Comparison of ENCODE assay signal across 12 mouse cellular contexts in the genomic region with DNA sequence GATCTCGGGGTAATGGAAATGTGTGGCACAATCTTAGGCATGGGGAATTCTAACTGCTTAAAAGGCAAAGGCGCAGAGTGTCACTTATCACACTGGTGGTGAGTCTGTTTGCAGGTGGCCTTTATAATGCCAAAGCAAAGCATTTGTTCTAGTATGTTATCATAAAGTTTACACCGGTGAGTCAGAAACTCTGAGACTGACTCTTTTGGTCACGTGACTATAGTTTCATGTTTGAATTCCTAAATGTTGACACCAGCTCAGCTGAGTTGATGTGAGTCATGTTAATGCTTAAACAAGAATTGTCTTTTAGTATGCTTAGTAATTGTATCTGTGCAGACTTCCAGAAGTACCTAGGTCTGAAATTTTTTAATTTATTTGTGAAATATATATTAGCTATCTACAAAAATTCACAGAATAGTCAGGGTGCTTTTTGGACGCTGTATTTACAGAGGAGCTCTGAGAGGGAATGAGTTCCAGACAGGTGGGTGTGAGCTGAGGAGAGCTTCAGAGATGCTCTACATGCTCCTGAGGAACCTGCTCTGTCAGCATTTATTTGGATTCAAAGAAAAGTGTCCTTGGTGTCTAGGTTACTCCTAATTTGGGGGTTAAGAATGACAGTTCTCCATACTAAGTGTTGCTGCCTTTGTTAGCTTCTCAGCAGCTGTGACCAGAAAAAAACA. TPM values are rescaled to one million over a fixed set of nuclear protein-coding genes. Genes with fewer than 3 reads are reported as not detected.
DNase-seq lines count a peak whose midpoint lies in the region; TF ChIP-seq lines count a peak whose summit lies in the region.
"Had no signal": no experiment of that assay in that cellular context is flagged by ENCODE, and none has a peak within 500 bp of the region (broad histone marks: within the 10 kb centered on the region; RNA-seq: fewer than 3 reads in every experiment).

No protein-coding gene starts in this region.

- H3K4me1 ChIP-seq in kidney, adult 2 months (ENCODE audit: control insufficient read depth, insufficient read depth, low read length): peaks cover 2% of the 10 kb centered on the region; the same call in 1 of the 2 replicates
- H3K4me1 ChIP-seq in CH12.LX (ENCODE audit: control insufficient read depth in 1 of 2, insufficient read depth in 2 of 2): peaks cover 0 to 12% of the 10 kb centered on the region in 2 experiments; a peak in 2 of 4 replicates
- H3K4me1 ChIP-seq in embryonic fibroblast, embryonic 13.5 days (ENCODE audit: control insufficient read depth, insufficient read depth, low read length): peaks cover 12% of the 10 kb centered on the region
- H3K4me1 ChIP-seq: hindbrain, embryonic 12.5 days had no signal

- H3K9ac ChIP-seq in CH12.LX (ENCODE audit: insufficient read depth, low read depth): no peak overlapping the region
- H3K9ac ChIP-seq: hindbrain, embryonic 12.5 days had no signal

- H3K4me3 ChIP-seq in kidney, adult 2 months (ENCODE audit: insufficient read depth, low read depth, low read length): no peak overlapping the region
- no peak overlapping the region for H3K4me3 ChIP-seq in CH12.LX (replicated peaks in 1 of 3; ENCODE audit: low read depth in 2 of 3, low read length in 2 of 3, poor library complexity in 1 of 3)
- H3K4me3 ChIP-seq in embryonic fibroblast, embryonic 13.5 days (ENCODE audit: insufficient read depth, low read length): no peak overlapping the region
- H3K4me3 ChIP-seq: hindbrain, embryonic 12.5 days had no signal

- no peaks in the 10 kb centered on the region for H3K79me2 ChIP-seq in CH12.LX (replicated peaks; ENCODE audit: control insufficient read depth, extremely low read depth, insufficient read depth, poor library complexity, severe bottlenecking)

- no peak for TF ChIP-seq CTCF in kidney, adult 2 months (conservative IDR thresholded peaks at IDR 0.05; ENCODE audit: insufficient read depth, insufficient read length, low read depth, low read length)
- no peak for TF ChIP-seq CTCF in CH12.LX (conservative IDR thresholded peaks at IDR 0.05 in 1 of 2, IDR thresholded peaks at IDR 0.05 in 1 of 2; ENCODE audit: low read depth in 2 of 2, low read length in 2 of 2)
- TF ChIP-seq CTCF in embryonic fibroblast, embryonic 13.5 days (IDR thresholded peaks at IDR 0.05; ENCODE audit: borderline replicate concordance, insufficient read depth, low read length): no peak

- dilution Hi-C loops in CH12.LX (cut with MboI; ENCODE audit: extremely low pct_ligation_motif_present, extremely low pct_unique_long_range_greater_than_20kb, low sequenced_read_pairs): no loop called here

- no peak for TF ChIP-seq RAD21 in CH12.LX (IDR thresholded peaks at IDR 0.05; ENCODE audit: low read depth, low read length)

- no peak for DNase-seq in kidney, adult 2 months
- no peak for DNase-seq in kidney, postnatal 25 days
- no peak for DNase-seq in CH12.LX (ENCODE audit: extremely low read depth)
- DNase-seq in naive thymus-derived CD4-positive, alpha-beta T cell, adult 2 months (ENCODE audit: low read depth): peak; percentile 52
- no peak for DNase-seq in thymus, adult 18-20 months
- no peak for DNase-seq in cerebellum, postnatal 36 days
- DNase-seq in thymus, postnatal 25 days: no peak
- DNase-seq: adrenal gland, postnatal 36 days; cerebellum, postnatal 25 days; kidney, postnatal 36 days had no signal

- in situ Hi-C loops in CH12.LX (cut with MboI; ENCODE audit: low pct_ligation_motif_present, low pct_unique_long_range_greater_than_20kb, low sequenced_read_pairs): no loop called here

- H3K36me3 ChIP-seq in kidney, adult 2 months (ENCODE audit: control insufficient read depth, insufficient read depth, low read length): no peaks in the 10 kb centered on the region
- peaks cover 0 to 30% of the 10 kb centered on the region in 2 experiments for H3K36me3 ChIP-seq in CH12.LX (replicated peaks in 1 of 2; ENCODE audit: control insufficient read depth in 1 of 2, insufficient read depth in 1 of 2, low read length in 1 of 2)
- H3K36me3 ChIP-seq: hindbrain, embryonic 12.5 days had no signal

- TF ChIP-seq POLR2A in kidney, adult 2 months (IDR thresholded peaks at IDR 0.05; ENCODE audit: low read depth, low read length): no peak
- no peak for TF ChIP-seq POLR2A in CH12.LX (IDR thresholded peaks at IDR 0.05; ENCODE audit: low read depth, low read length)
- TF ChIP-seq POLR2A in embryonic fibroblast, embryonic 13.5 days (IDR thresholded peaks at IDR 0.05; ENCODE audit: low read depth, low read length): no peak

- H3K27me3 ChIP-seq in kidney, adult 2 months (replicated peaks; ENCODE audit: control insufficient read depth, insufficient read depth, low read length): no peaks in the 10 kb centered on the region
- H3K27me3 ChIP-seq in CH12.LX (replicated peaks): no peaks in the 10 kb centered on the region
- H3K27me3 ChIP-seq: hindbrain, embryonic 12.5 days had no signal

- H3K27ac ChIP-seq in kidney, adult 2 months (ENCODE audit: insufficient read depth, low read depth, low read length): peak overlapping the region; percentile 30; the same call in 1 of the 2 replicates
- no peak overlapping the region for H3K27ac ChIP-seq in CH12.LX (ENCODE audit: insufficient read depth, low read depth)
- H3K27ac ChIP-seq in embryonic fibroblast, embryonic 13.5 days (ENCODE audit: insufficient read depth, low read length): peak overlapping the region; percentile 66; the same call in 1 of the 2 replicates
- H3K27ac ChIP-seq: hindbrain, embryonic 12.5 days had no signal

- peaks cover 3% of the 10 kb centered on the region for H3K9me3 ChIP-seq in CH12.LX (replicated peaks; ENCODE audit: low read length)

- no peak for TF ChIP-seq EP300 in CH12.LX (IDR thresholded peaks at IDR 0.05; ENCODE audit: low read length)

- WGBS in kidney, adult 2 months: 57% methylated on average over 5 of the region's 5 CpGs

- H3K4me2 ChIP-seq in CH12.LX (ENCODE audit: insufficient read depth, low read depth, poor library complexity, severe bottlenecking): no peak overlapping the region
- H3K4me2 ChIP-seq: hindbrain, embryonic 12.5 days had no signal

TF ChIP-seq in CH12.LX, 34 proteins besides CTCF, POLR2A, EP300 and RAD21:
- TF ChIP-seq MAFK (IDR thresholded peaks at IDR 0.05; ENCODE audit: insufficient replicate concordance, low read length): peak; percentile 64; the same call in 1 of the 2 replicates
- TF ChIP-seq CHD2 (IDR thresholded peaks at IDR 0.05; ENCODE audit: low read length): no peak

RNA-seq across cellular contexts. Expression of a gene that starts 50.2 kb away (rescaled TPM):
- polyA plus RNA-seq in kidney, adult 2 months (2012; rRNA removed): 17.0 and 18.1 TPM in 2 replicates
- total RNA-seq in CH12.LX (2012; rRNA removed): 18.3 and 21.6 TPM in 2 replicates
- 26.9 and 27.1 TPM in 2 replicates for total RNA-seq in CH12.LX (2014; rRNA removed)
- polyA plus RNA-seq in CH12.LX (2012; ENCODE audit: insufficient read length, low read depth): 16.0 and 21.3 TPM in 2 replicates
- polyA plus RNA-seq in embryonic fibroblast, embryonic 13.5 days (2011; ENCODE audit: insufficient read length, low read depth, missing spikeins): 8.7 and 10.9 TPM in 2 replicates
